Mouse (Mus musculus) hindbrain, embryonic 15.5 days (tissue): ENCODE measurements around the gene Gls2. TPM values are rescaled to one million over a fixed set of nuclear protein-coding genes. Genes with fewer than 3 reads are reported as not detected.

ENCODE experiments used
- ATAC-seq: fragments of 200-750 bp; cut with Nextera tagmentation; 2 replicates; pipeline ENCODE4 v1.8.0; 2017; ENCODE audit warnings: low read depth, moderate number of reproducible peaks, moderate TSS enrichment; ENCODE audit not compliant: low FRiP score
- H3K27ac ChIP-seq: fragments of 300-500 bp; sonication (generic); replicated peaks from 2 replicates; pipeline ENCODE4 v1.5.1; 2015; ENCODE audit warnings: mild to moderate bottlenecking, inconsistent platforms
- H3K27me3 ChIP-seq: fragments of 300-500 bp; sonication (generic); 2 replicates; pipeline ENCODE4 v1.6.1; 2015; ENCODE audit warnings: control low read depth, inconsistent platforms
- H3K36me3 ChIP-seq: fragments of 300-500 bp; sonication (generic); 2 replicates; pipeline ENCODE4 v1.6.1; 2015; ENCODE audit warnings: control low read depth, inconsistent platforms
- H3K4me1 ChIP-seq: fragments of 300-500 bp; sonication (generic); replicated peaks from 2 replicates; pipeline ENCODE4 v1.6.1; 2015; ENCODE audit warnings: control low read depth, inconsistent platforms
- H3K4me2 ChIP-seq: fragments of 300-500 bp; sonication (generic); 2 replicates; pipeline ENCODE4 v1.6.1; 2015; ENCODE audit warnings: moderate library complexity, mild to moderate bottlenecking, inconsistent platforms
- H3K4me3 ChIP-seq: fragments of 300-500 bp; sonication (generic); 2 replicates; pipeline ENCODE4 v1.5.1; 2015; ENCODE audit warnings: mild to moderate bottlenecking, inconsistent platforms
- H3K9ac ChIP-seq: fragments of 300-500 bp; sonication (generic); 2 replicates; pipeline ENCODE4 v1.6.1; 2015; ENCODE audit warnings: inconsistent platforms
- H3K9me3 ChIP-seq: fragments of 300-500 bp; sonication (generic); 2 replicates; pipeline ENCODE4 v1.6.1; 2016; ENCODE audit warnings: control low read depth, inconsistent platforms
- WGBS: fragments of 180-500 bp; shearing (Covaris S2); methylation state at CpG from one replicate; pipeline ENCODE4 v1.1.7; 2015; 5-methylcytosine and 5-hydroxymethylcytosine counted together
- polyA plus RNA-seq: library from polyadenylated mRNA; unstranded; fragments of >200 nt; fragmentation: Nextera tagmentation; extraction: Ambion mirVana; gene quantifications from 2 replicates; pipeline ENCODE4 v1.2.1, GENCODE M21; 2015

The Gls2 gene
- polyA plus RNA-seq, 1 experiment from 2014 or later, result 2.2 TPM

- Histone ChIP-seq H3K4me3 (no peak overlapping the region), H3K9me3 (no peaks in the 10 kb centered on the region), H3K4me1 (no peaks in the 10 kb centered on the region), H3K9ac (no peak overlapping the region), H3K27me3 (no peaks in the 10 kb centered on the region), H3K36me3 (0 out of 2 replicates have a peak, but pooled peaks cover 1% of the 10 kb centered on the region), H3K4me2 (no peak overlapping the region), H3K27ac (no peak overlapping the region)
- ATAC-seq, result no peak
- 95% methylated on average over 4 of the region's 4 CpGs for WGBS
Measured at GRCm38 (mm10) chr10:128239140-128239539, 44.9 kb downstream of the Gls2 start.

GRCm38 (mm10) chr10:128240131-128240530 lies 45.9 kb downstream of the Gls2 start:
- H3K9ac ChIP-seq, result no peak overlapping the region
- H3K4me1 ChIP-seq, result no peaks in the 10 kb centered on the region
- H3K27me3 ChIP-seq, result no peaks in the 10 kb centered on the region
- no peak overlapping the region for H3K27ac ChIP-seq
- H3K4me3 ChIP-seq, result no peak overlapping the region
- H3K36me3 ChIP-seq, result 0 out of 2 replicates have a peak, but pooled peaks cover 4% of the 10 kb centered on the region
- 95% methylated on average over 18 of the region's 18 CpGs for WGBS
- no peaks in the 10 kb centered on the region for H3K9me3 ChIP-seq
- ATAC-seq, result no peak
- no peak overlapping the region for H3K4me2 ChIP-seq

- WGBS, result 93% methylated on average over 8 of the region's 8 CpGs
Measured at GRCm38 (mm10) chr10:128243252-128243651, 49.0 kb downstream of the Gls2 start.

GRCm38 (mm10) chr10:128244121-128244520 lies 49.9 kb downstream of the Gls2 start:
- no peak overlapping the region for H3K4me3 ChIP-seq
- peaks cover 9% of the 10 kb centered on the region for H3K36me3 ChIP-seq
- no peak overlapping the region for H3K9ac ChIP-seq
- no peak overlapping the region for H3K27ac ChIP-seq
- H3K4me2 ChIP-seq, result no peak overlapping the region
- 97% methylated on average over 15 of the region's 15 CpGs for WGBS
- no peaks in the 10 kb centered on the region for H3K27me3 ChIP-seq
- no peak for ATAC-seq
- no peaks in the 10 kb centered on the region for H3K4me1 ChIP-seq
- H3K9me3 ChIP-seq, result no peaks in the 10 kb centered on the region

More at GRCm38 (mm10) chr10:128243252-128243651, 49.0 kb downstream of the Gls2 start:
- no peak overlapping the region for H3K9ac ChIP-seq
- no peaks in the 10 kb centered on the region for H3K9me3 ChIP-seq
- no peaks in the 10 kb centered on the region for H3K4me1 ChIP-seq
- no peak for ATAC-seq
- H3K36me3 ChIP-seq, result peaks cover 7% of the 10 kb centered on the region; the same call in 1 of the 2 replicates
- no peak overlapping the region for H3K4me2 ChIP-seq
- H3K27ac ChIP-seq, result no peak overlapping the region
- H3K4me3 ChIP-seq, result no peak overlapping the region
- H3K27me3 ChIP-seq, result no peaks in the 10 kb centered on the region

- no peak for ATAC-seq
- peaks cover 26% of the 10 kb centered on the region for H3K36me3 ChIP-seq
- H3K4me1 ChIP-seq, result no peaks in the 10 kb centered on the region
- H3K4me2 ChIP-seq, result peak overlapping the region; percentile 29; the same call in 1 of the 2 replicates
- 0 out of 2 replicates have a peak overlapping the region, but pooled peaks have one; percentile 30 for H3K27ac ChIP-seq
- no peaks in the 10 kb centered on the region for H3K27me3 ChIP-seq
- H3K4me3 ChIP-seq, result 0 out of 2 replicates have a peak overlapping the region, but pooled peaks have one; percentile 1
- H3K9me3 ChIP-seq, result no peaks in the 10 kb centered on the region
- no peak overlapping the region for H3K9ac ChIP-seq
- WGBS, result 83% methylated on average over 17 of the region's 17 CpGs
Measured at GRCm38 (mm10) chr10:128247020-128247732, 52.9 kb downstream of the Gls2 start.

GRCm38 (mm10) chr10:128250565-128250964 lies 56.3 kb downstream of the Gls2 start:
- WGBS, result 97% methylated on average over 13 of the region's 13 CpGs
- no peak overlapping the region for H3K4me2 ChIP-seq
- ATAC-seq, result no peak
- no peaks in the 10 kb centered on the region for H3K9me3 ChIP-seq
- peaks cover 25% of the 10 kb centered on the region for H3K36me3 ChIP-seq
- no peaks in the 10 kb centered on the region for H3K4me1 ChIP-seq
- H3K27ac ChIP-seq, result no peak overlapping the region
- no peak overlapping the region for H3K4me3 ChIP-seq
- no peaks in the 10 kb centered on the region for H3K27me3 ChIP-seq
- H3K9ac ChIP-seq, result no peak overlapping the region

- H3K27ac ChIP-seq, result no peak within 1 kb of the TSS
- H3K9me3 ChIP-seq, result no peaks in the 10 kb centered on the region
- no peaks in the 10 kb centered on the region for H3K27me3 ChIP-seq
- no peak for ATAC-seq
- peaks cover 20% of the 10 kb centered on the region for H3K36me3 ChIP-seq
- H3K4me1 ChIP-seq, result no peaks in the 10 kb centered on the region
- 88% methylated on average over 4 of the region's 4 CpGs for WGBS
- H3K4me2 ChIP-seq, result no peak within 1 kb of the TSS
- H3K9ac ChIP-seq, result no peak within 1 kb of the TSS
- H3K4me3 ChIP-seq, result no peak within 1 kb of the TSS
Measured at GRCm38 (mm10) chr10:128253677-128254255, 59.5 kb downstream of the Gls2 start, which contains the start of gene Apon. Apon (plus strand) TSS chr10:128254096.

- H3K36me3 ChIP-seq, result peaks cover 12% of the 10 kb centered on the region; the same call in 1 of the 2 replicates
- no peak for ATAC-seq
- WGBS, result 95% methylated on average over 8 of the region's 8 CpGs
- no peaks in the 10 kb centered on the region for H3K9me3 ChIP-seq
- H3K4me3 ChIP-seq, result no peak overlapping the region
- no peak overlapping the region for H3K9ac ChIP-seq
- no peak overlapping the region for H3K4me2 ChIP-seq
- H3K27me3 ChIP-seq, result no peaks in the 10 kb centered on the region
- H3K4me1 ChIP-seq, result no peaks in the 10 kb centered on the region
- no peak overlapping the region for H3K27ac ChIP-seq
Measured at GRCm38 (mm10) chr10:128255925-128256324, 61.7 kb downstream of the Gls2 start.

GRCm38 (mm10) chr10:128256328-128256727 lies 62.1 kb downstream of the Gls2 start:
- no peaks in the 10 kb centered on the region for H3K27me3 ChIP-seq
- H3K27ac ChIP-seq, result no peak overlapping the region
- no peak for ATAC-seq
- H3K4me2 ChIP-seq, result no peak overlapping the region
- 89% methylated on average over 8 of the region's 8 CpGs for WGBS
- H3K4me1 ChIP-seq, result no peaks in the 10 kb centered on the region
- no peak overlapping the region for H3K9ac ChIP-seq
- no peaks in the 10 kb centered on the region for H3K9me3 ChIP-seq
- H3K36me3 ChIP-seq, result peaks cover 10% of the 10 kb centered on the region; the same call in 1 of the 2 replicates
- H3K4me3 ChIP-seq, result no peak overlapping the region

GRCm38 (mm10) chr10:128258953-128259352 lies 64.7 kb downstream of the Gls2 start:
- no peaks in the 10 kb centered on the region for H3K27me3 ChIP-seq
- 84% methylated on average over 4 of the region's 4 CpGs for WGBS
- no peak overlapping the region for H3K4me2 ChIP-seq
- no peak overlapping the region for H3K9ac ChIP-seq
- H3K9me3 ChIP-seq, result no peaks in the 10 kb centered on the region
- no peak for ATAC-seq
- no peaks in the 10 kb centered on the region for H3K4me1 ChIP-seq
- H3K4me3 ChIP-seq, result no peak overlapping the region
- H3K36me3 ChIP-seq, result no peaks in the 10 kb centered on the region
- no peak overlapping the region for H3K27ac ChIP-seq
